Comparison of ENCODE assay signal across 9 mouse cellular contexts in the genomic region with DNA sequence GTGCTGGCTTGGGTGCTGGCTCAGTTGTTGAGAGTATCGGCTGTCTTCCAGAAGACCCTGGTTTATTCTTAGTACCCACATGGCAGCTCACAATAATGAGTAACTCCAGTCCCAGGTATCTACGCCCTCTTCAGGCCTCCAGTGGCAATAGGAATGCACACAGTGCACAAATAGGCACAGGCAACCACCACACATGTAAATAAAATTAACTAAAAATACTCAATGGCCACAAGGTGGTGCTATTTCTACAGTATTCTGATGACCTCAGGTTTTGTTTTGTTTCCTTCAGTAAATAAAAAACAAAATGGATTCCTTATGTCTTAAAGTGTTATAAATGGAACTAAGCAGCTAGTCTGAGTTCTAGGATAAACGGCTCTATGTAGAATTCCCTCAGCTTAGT. TPM values are rescaled to one million over a fixed set of nuclear protein-coding genes. Genes with fewer than 3 reads are reported as not detected.
DNase-seq lines count a peak whose midpoint lies in the region; ATAC-seq and TF ChIP-seq lines count a peak whose summit lies in the region.
"Had no signal": no experiment of that assay in that cellular context is flagged by ENCODE, and none has a peak within 500 bp of the region (broad histone marks: within the 10 kb centered on the region; RNA-seq: fewer than 3 reads in every experiment).

No protein-coding gene starts in this region.

- no peaks in the 10 kb centered on the region for H3K27me3 ChIP-seq in heart, postnatal 0 days (ENCODE audit: control insufficient read depth, insufficient read depth, low read length)
- no peaks in the 10 kb centered on the region for H3K27me3 ChIP-seq in heart, embryonic 11.5 days (ENCODE audit: control insufficient read depth, insufficient read depth, low read length)

- no peak overlapping the region for H3K4me3 ChIP-seq in heart, postnatal 0 days (ENCODE audit: low read depth, low read length)
- H3K4me3 ChIP-seq in heart, embryonic 11.5 days (ENCODE audit: low read depth, low read length), result no peak overlapping the region
- H3K4me3 ChIP-seq: erythroblast, embryonic 14.5 days had no signal

- no peak overlapping the region for H3K27ac ChIP-seq in heart, postnatal 0 days (ENCODE audit: low read depth)
- no peak overlapping the region for H3K27ac ChIP-seq in heart, embryonic 11.5 days (ENCODE audit: low read depth, low read length)

- H3K9me3 ChIP-seq in heart, postnatal 0 days (replicated peaks; ENCODE audit: control insufficient read depth, low read length), result no peaks in the 10 kb centered on the region
- no peaks in the 10 kb centered on the region for H3K9me3 ChIP-seq in heart, embryonic 11.5 days (replicated peaks; ENCODE audit: control insufficient read depth, low read length)

- peak; percentile 49; the same call in 1 of the 2 replicates for ATAC-seq in heart, postnatal 0 days (ENCODE audit: insufficient read depth, low read depth)
- no peak for ATAC-seq in heart, embryonic 11.5 days (replicated peaks; ENCODE audit: insufficient number of reproducible peaks, low FRiP score, low TSS enrichment)
- ATAC-seq in erythroblast, adult 5-6 weeks (replicated peaks; ENCODE audit: low FRiP score, poor library complexity, severe bottlenecking), result peak; percentile 77
- ATAC-seq in neutrophil, adult 5-6 weeks (ENCODE audit: extremely low read depth, insufficient number of reproducible peaks, low FRiP score, poor library complexity, severe bottlenecking), result peak; percentile 71
- no peak for ATAC-seq in frontal cortex, adult (ENCODE audit: low TSS enrichment)

- peaks cover 50% of the 10 kb centered on the region for H3K36me3 ChIP-seq in heart, postnatal 0 days (replicated peaks; ENCODE audit: control insufficient read depth, insufficient read depth, low read length)
- peaks cover 25% of the 10 kb centered on the region for H3K36me3 ChIP-seq in heart, embryonic 11.5 days (ENCODE audit: control insufficient read depth, insufficient read depth, low read length)

- peak; percentile 87 for DNase-seq in heart, postnatal 0 days (ENCODE audit: low spot score)
- DNase-seq in 416B (ENCODE audit: low read depth) (peak; percentile 77), MEL-GATA-1-ER (ENCODE audit: extremely low read depth, low read depth) (peak; percentile 58)
- DNase-seq in layer of hippocampus, postnatal 10 days (ENCODE audit: low spot score in 2 of 2), result no peak

- no peak overlapping the region for H3K9ac ChIP-seq in heart, postnatal 0 days (replicated peaks; ENCODE audit: low read depth, low read length)
- no peak overlapping the region for H3K9ac ChIP-seq in heart, embryonic 11.5 days (ENCODE audit: low read depth, low read length)

- 56% methylated on average over 3 of the region's 3 CpGs for WGBS in heart, postnatal 0 days
- 73% methylated on average over 3 of the region's 3 CpGs for WGBS in heart, embryonic 11.5 days (ENCODE audit: insufficient replicate concordance)

- peak; percentile 60 for TF ChIP-seq CTCF in heart, postnatal 0 days (IDR thresholded peaks at IDR 0.05; ENCODE audit: low read depth)

- no peak overlapping the region for H3K4me2 ChIP-seq in heart, postnatal 0 days (ENCODE audit: low read depth, low read length)
- no peak overlapping the region for H3K4me2 ChIP-seq in heart, embryonic 11.5 days

- TF ChIP-seq EP300 in heart, postnatal 0 days (IDR thresholded peaks at IDR 0.05; ENCODE audit: low read depth), result no peak

- H3K4me1 ChIP-seq in heart, postnatal 0 days (ENCODE audit: control insufficient read depth, insufficient read depth), result no peaks in the 10 kb centered on the region
- H3K4me1 ChIP-seq in heart, embryonic 11.5 days (ENCODE audit: control insufficient read depth, insufficient read depth, low read length), result no peaks in the 10 kb centered on the region

RNA-seq across cellular contexts. Expression of a gene that starts 10.7 kb away (rescaled TPM):
- total RNA-seq in heart, postnatal 0 days (2014; rRNA removed; ENCODE audit: low replicate concordance), result 17.1 and 17.6 TPM in 2 replicates
- 9.7 and 10.1 TPM in 2 replicates for polyA plus RNA-seq in heart, postnatal 0 days (2015; fragmentation: Nextera tagmentation; extraction: Ambion mirVana)
- 14.1 and 18.0 TPM in 2 replicates for polyA plus RNA-seq in heart, embryonic 11.5 days (2014; fragmentation: Nextera tagmentation; extraction: Ambion mirVana)
- 21.1 and 22.5 TPM in 2 replicates for total RNA-seq in erythroblast, adult 5-6 weeks (2015; ENCODE audit: low replicate concordance)
- total RNA-seq in erythroblast, adult 5-6 weeks (2017; ENCODE audit: low replicate concordance), result 18.2 and 25.5 TPM in 2 replicates
- total RNA-seq in neutrophil, adult 5-6 weeks (2017), result 100 and 110 TPM in 2 replicates
- total RNA-seq in layer of hippocampus, postnatal 10 days (2021), result 10 to 100 TPM; 61.2 to 61.5 TPM

RNA-seq across cellular contexts. Expression of a gene that starts 11.2 kb away (rescaled TPM):
- total RNA-seq in heart, postnatal 0 days (2014; rRNA removed; ENCODE audit: low replicate concordance), result 79.5 and 98.6 TPM in 2 replicates
- polyA plus RNA-seq in heart, postnatal 0 days (2015; fragmentation: Nextera tagmentation; extraction: Ambion mirVana), result 152 and 155 TPM in 2 replicates
- 147 and 150 TPM in 2 replicates for polyA plus RNA-seq in heart, embryonic 11.5 days (2014; fragmentation: Nextera tagmentation; extraction: Ambion mirVana)
- total RNA-seq in erythroblast, adult 5-6 weeks (2015; ENCODE audit: low replicate concordance), result 40.2 and 46.2 TPM in 2 replicates
- total RNA-seq in erythroblast, adult 5-6 weeks (2017; ENCODE audit: low replicate concordance), result 27.0 and 28.7 TPM in 2 replicates
- 43.1 and 54.6 TPM in 2 replicates for total RNA-seq in neutrophil, adult 5-6 weeks (2017)
- 100 to 1,000 TPM in 1 of 2 experiments, 10 to 100 TPM in 1; 100.0 to 115 TPM for total RNA-seq in layer of hippocampus, postnatal 10 days (2021)

RNA-seq across cellular contexts. Expression of a gene that starts 25.9 kb away (rescaled TPM):
- total RNA-seq in heart, postnatal 0 days (2014; rRNA removed; ENCODE audit: low replicate concordance), result 49.2 and 51.9 TPM in 2 replicates
- 35.2 and 36.6 TPM in 2 replicates for polyA plus RNA-seq in heart, postnatal 0 days (2015; fragmentation: Nextera tagmentation; extraction: Ambion mirVana)
- 56.9 and 67.0 TPM in 2 replicates for polyA plus RNA-seq in heart, embryonic 11.5 days (2014; fragmentation: Nextera tagmentation; extraction: Ambion mirVana)
- total RNA-seq in erythroblast, adult 5-6 weeks (2015; ENCODE audit: low replicate concordance), result 2.3 and 3.7 TPM in 2 replicates
- 2.5 and 5.2 TPM in 2 replicates for total RNA-seq in erythroblast, adult 5-6 weeks (2017; ENCODE audit: low replicate concordance)
- 8.5 and 12.8 TPM in 2 replicates for total RNA-seq in neutrophil, adult 5-6 weeks (2017)
- 10 to 100 TPM; 31.1 to 32.9 TPM for total RNA-seq in layer of hippocampus, postnatal 10 days (2021)

Comparison
In these comparisons a context has a peak if more than half of its experiments do, and no peak if none do; other contexts are left out.
1. ATAC-seq: peak in heart, postnatal 0 days (single experiment), erythroblast, adult 5-6 weeks (single experiment) and neutrophil, adult 5-6 weeks (single experiment); none in heart, embryonic 11.5 days (single experiment) and frontal cortex, adult (single experiment).
2. DNase-seq: peak in heart, postnatal 0 days (single experiment), 416B (single experiment) and MEL-GATA-1-ER (single experiment); none in layer of hippocampus, postnatal 10 days (0 of 2).